Mouse (Mus musculus): ENCODE measurements at regions not wholly inside any gene's neighbourhood (a gene's known extent, or its start where the extent isn't known, plus 50 kb on each side); places are given as distances from the start of the nearest gene placed in this dataset.

GRCm38 (mm10) chr8:6658860-6659259, 1553.7 kb upstream of the Slc10a2 start:
- no peaks in the 10 kb centered on the region for H3K36me3 ChIP-seq (ENCODE audit: control insufficient read depth, insufficient read depth, low read length)
- no peak overlapping the region for H3K4me3 ChIP-seq (ENCODE audit: low read length)
- H3K4me2 ChIP-seq (ENCODE audit: low read depth, low read length), result no peak overlapping the region
- H3K9ac ChIP-seq (ENCODE audit: low read length), result no peak overlapping the region
- no peak for ATAC-seq (ENCODE audit: low read depth)
- no peak overlapping the region for H3K27ac ChIP-seq (ENCODE audit: low read length)
- H3K27me3 ChIP-seq (ENCODE audit: control insufficient read depth, insufficient read depth, low read depth, low read length), result no peaks in the 10 kb centered on the region
- 75% methylated on average over 1 of the region's 1 CpGs for WGBS
- H3K9me3 ChIP-seq (ENCODE audit: control insufficient read depth, low read length), result no peaks in the 10 kb centered on the region
- 0 out of 2 replicates have a peak, but pooled peaks cover 5% of the 10 kb centered on the region for H3K4me1 ChIP-seq (replicated peaks; ENCODE audit: control insufficient read depth, insufficient read depth, low read length)

- no peak overlapping the region for H3K4me3 ChIP-seq (ENCODE audit: low read length)
- no peaks in the 10 kb centered on the region for H3K27me3 ChIP-seq (ENCODE audit: control insufficient read depth, insufficient read depth, low read depth, low read length)
- H3K4me1 ChIP-seq (replicated peaks; ENCODE audit: control insufficient read depth, insufficient read depth, low read length), result 0 out of 2 replicates have a peak, but pooled peaks cover 5% of the 10 kb centered on the region
- H3K9ac ChIP-seq (ENCODE audit: low read length), result no peak overlapping the region
- 52% methylated on average over 3 of the region's 3 CpGs for WGBS
- no peaks in the 10 kb centered on the region for H3K36me3 ChIP-seq (ENCODE audit: control insufficient read depth, insufficient read depth, low read length)
- H3K27ac ChIP-seq (ENCODE audit: low read length), result no peak overlapping the region
- H3K9me3 ChIP-seq (ENCODE audit: control insufficient read depth, low read length), result no peaks in the 10 kb centered on the region
- no peak for ATAC-seq (ENCODE audit: low read depth)
- H3K4me2 ChIP-seq (ENCODE audit: low read depth, low read length), result no peak overlapping the region
Observed at GRCm38 (mm10) chr8:6657451-6657990, 1552.4 kb upstream of the Slc10a2 start.

- ATAC-seq (ENCODE audit: low read depth), result no peak
- Histone ChIP-seq H3K4me3 (ENCODE audit: low read length) (no peak overlapping the region), H3K27ac (ENCODE audit: low read length) (no peak overlapping the region), H3K9ac (ENCODE audit: low read length) (no peak overlapping the region), H3K4me1 (replicated peaks; ENCODE audit: control insufficient read depth, insufficient read depth, low read length) (no peaks in the 10 kb centered on the region), H3K27me3 (ENCODE audit: control insufficient read depth, insufficient read depth, low read depth, low read length) (no peaks in the 10 kb centered on the region), H3K9me3 (ENCODE audit: control insufficient read depth, low read length) (no peaks in the 10 kb centered on the region), H3K4me2 (ENCODE audit: low read depth, low read length) (no peak overlapping the region), H3K36me3 (ENCODE audit: control insufficient read depth, insufficient read depth, low read length) (no peaks in the 10 kb centered on the region)
Observed at GRCm38 (mm10) chr8:6652180-6652579, 1547.0 kb upstream of the Slc10a2 start.

GRCm38 (mm10) chr8:6648083-6648482, 1542.9 kb upstream of the Slc10a2 start:
- Histone ChIP-seq H3K27ac (ENCODE audit: low read length) (no peak overlapping the region), H3K36me3 (ENCODE audit: control insufficient read depth, insufficient read depth, low read length) (no peaks in the 10 kb centered on the region), H3K9me3 (ENCODE audit: control insufficient read depth, low read length) (no peaks in the 10 kb centered on the region), H3K4me3 (ENCODE audit: low read length) (no peak overlapping the region), H3K4me1 (replicated peaks; ENCODE audit: control insufficient read depth, insufficient read depth, low read length) (no peaks in the 10 kb centered on the region), H3K27me3 (ENCODE audit: control insufficient read depth, insufficient read depth, low read depth, low read length) (no peaks in the 10 kb centered on the region), H3K9ac (ENCODE audit: low read length) (no peak overlapping the region), H3K4me2 (ENCODE audit: low read depth, low read length) (no peak overlapping the region)
- peak; percentile 59 for ATAC-seq (ENCODE audit: low read depth)

GRCm38 (mm10) chr8:6645287-6645957, 1540.3 kb upstream of the Slc10a2 start:
- Histone ChIP-seq H3K36me3 (ENCODE audit: control insufficient read depth, insufficient read depth, low read length) (no peaks in the 10 kb centered on the region), H3K4me1 (replicated peaks; ENCODE audit: control insufficient read depth, insufficient read depth, low read length) (no peaks in the 10 kb centered on the region), H3K4me2 (ENCODE audit: low read depth, low read length) (no peak overlapping the region), H3K9me3 (ENCODE audit: control insufficient read depth, low read length) (no peaks in the 10 kb centered on the region), H3K27me3 (ENCODE audit: control insufficient read depth, insufficient read depth, low read depth, low read length) (no peaks in the 10 kb centered on the region), H3K4me3 (ENCODE audit: low read length) (no peak overlapping the region), H3K27ac (ENCODE audit: low read length) (no peak overlapping the region), H3K9ac (ENCODE audit: low read length) (no peak overlapping the region)
- 83% methylated on average over 5 of the region's 5 CpGs for WGBS
- ATAC-seq (ENCODE audit: low read depth), result no peak

- H3K36me3 ChIP-seq (ENCODE audit: control insufficient read depth, insufficient read depth, low read length), result no peaks in the 10 kb centered on the region
- 81% methylated on average over 2 of the region's 2 CpGs for WGBS
- no peaks in the 10 kb centered on the region for H3K9me3 ChIP-seq (ENCODE audit: control insufficient read depth, low read length)
- H3K4me2 ChIP-seq (ENCODE audit: low read depth, low read length), result no peak overlapping the region
- no peaks in the 10 kb centered on the region for H3K27me3 ChIP-seq (ENCODE audit: control insufficient read depth, insufficient read depth, low read depth, low read length)
- no peak for ATAC-seq (ENCODE audit: low read depth)
- H3K9ac ChIP-seq (ENCODE audit: low read length), result no peak overlapping the region
- H3K4me1 ChIP-seq (replicated peaks; ENCODE audit: control insufficient read depth, insufficient read depth, low read length), result no peaks in the 10 kb centered on the region
- H3K27ac ChIP-seq (ENCODE audit: low read length), result no peak overlapping the region
- H3K4me3 ChIP-seq (ENCODE audit: low read length), result no peak overlapping the region
Observed at GRCm38 (mm10) chr8:6644396-6644795, 1539.2 kb upstream of the Slc10a2 start.

- Histone ChIP-seq H3K9me3 (ENCODE audit: control insufficient read depth, low read length) (no peaks in the 10 kb centered on the region), H3K27me3 (ENCODE audit: control insufficient read depth, insufficient read depth, low read depth, low read length) (no peaks in the 10 kb centered on the region), H3K9ac (ENCODE audit: low read length) (no peak overlapping the region), H3K4me1 (replicated peaks; ENCODE audit: control insufficient read depth, insufficient read depth, low read length) (no peaks in the 10 kb centered on the region), H3K36me3 (ENCODE audit: control insufficient read depth, insufficient read depth, low read length) (no peaks in the 10 kb centered on the region), H3K4me2 (ENCODE audit: low read depth, low read length) (no peak overlapping the region), H3K27ac (ENCODE audit: low read length) (no peak overlapping the region), H3K4me3 (ENCODE audit: low read length) (no peak overlapping the region)
- WGBS, result 40% methylated on average over 8 of the region's 8 CpGs
- ATAC-seq (ENCODE audit: low read depth), result no peak
Observed at GRCm38 (mm10) chr8:6627009-6627557, 1521.9 kb upstream of the Slc10a2 start.

GRCm38 (mm10) chr8:6608891-6609290, 1503.7 kb upstream of the Slc10a2 start:
- no peaks in the 10 kb centered on the region for H3K4me1 ChIP-seq (replicated peaks; ENCODE audit: control insufficient read depth, insufficient read depth, low read length)
- no peak overlapping the region for H3K4me3 ChIP-seq (ENCODE audit: low read length)
- H3K27ac ChIP-seq (ENCODE audit: low read length), result no peak overlapping the region
- WGBS, result 51% methylated on average over 2 of the region's 2 CpGs
- no peak overlapping the region for H3K4me2 ChIP-seq (ENCODE audit: low read depth, low read length)
- no peaks in the 10 kb centered on the region for H3K27me3 ChIP-seq (ENCODE audit: control insufficient read depth, insufficient read depth, low read depth, low read length)
- H3K36me3 ChIP-seq (ENCODE audit: control insufficient read depth, insufficient read depth, low read length), result no peaks in the 10 kb centered on the region
- ATAC-seq (ENCODE audit: low read depth), result no peak
- no peaks in the 10 kb centered on the region for H3K9me3 ChIP-seq (ENCODE audit: control insufficient read depth, low read length)
- H3K9ac ChIP-seq (ENCODE audit: low read length), result no peak overlapping the region

- no peak overlapping the region for H3K9ac ChIP-seq (ENCODE audit: low read length)
- no peaks in the 10 kb centered on the region for H3K9me3 ChIP-seq (ENCODE audit: control insufficient read depth, low read length)
- H3K4me3 ChIP-seq (ENCODE audit: low read length), result no peak overlapping the region
- H3K27ac ChIP-seq (ENCODE audit: low read length), result no peak overlapping the region
- H3K4me2 ChIP-seq (ENCODE audit: low read depth, low read length), result no peak overlapping the region
- H3K27me3 ChIP-seq (ENCODE audit: control insufficient read depth, insufficient read depth, low read depth, low read length), result no peaks in the 10 kb centered on the region
- no peaks in the 10 kb centered on the region for H3K4me1 ChIP-seq (replicated peaks; ENCODE audit: control insufficient read depth, insufficient read depth, low read length)
- no peaks in the 10 kb centered on the region for H3K36me3 ChIP-seq (ENCODE audit: control insufficient read depth, insufficient read depth, low read length)
- 34% methylated on average over 9 of the region's 9 CpGs for WGBS
- no peak for ATAC-seq (ENCODE audit: low read depth)
Observed at GRCm38 (mm10) chr8:6606854-6607535, 1501.8 kb upstream of the Slc10a2 start.
